In the genomic region with DNA sequence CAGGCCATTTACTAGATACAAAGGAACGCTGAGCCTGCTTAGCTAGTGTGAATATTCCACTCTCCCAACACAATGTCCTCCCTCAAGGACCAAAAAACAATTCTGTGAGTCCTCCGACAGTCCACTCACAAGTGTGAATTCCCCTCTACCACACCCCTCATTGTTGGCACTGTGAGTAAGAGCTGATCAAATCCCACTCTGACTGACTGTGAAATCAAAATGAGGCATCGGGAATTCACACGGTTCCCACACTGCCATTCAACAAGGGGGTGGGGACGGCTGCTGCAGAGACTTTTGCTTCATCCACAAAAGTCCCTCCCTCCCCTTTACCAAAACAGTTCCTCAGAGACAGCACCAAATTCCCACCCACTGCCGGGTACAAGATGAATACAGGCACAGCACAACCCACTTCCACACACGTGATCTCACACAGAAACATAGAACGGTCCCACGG, we compare ENCODE assay signal across 8 mouse cellular contexts. TPM values are rescaled to one million over a fixed set of nuclear protein-coding genes. Genes with fewer than 3 reads are reported as not detected.
A peak's percentile ranks its signal among the peaks of the same experiment; 100 is the strongest.
DNase-seq lines count a peak whose midpoint lies in the region; ATAC-seq lines count a peak whose summit lies in the region.

No protein-coding gene starts in this region.

- H3K27ac ChIP-seq in hindbrain, embryonic 12.5 days = no peak overlapping the region
- no peak overlapping the region for H3K27ac ChIP-seq in neural tube, embryonic 12.5 days

- H3K9ac ChIP-seq in hindbrain, embryonic 12.5 days = peak overlapping the region; percentile 39
- H3K9ac ChIP-seq in neural tube, embryonic 12.5 days = no peak overlapping the region

- H3K4me2 ChIP-seq in hindbrain, embryonic 12.5 days (replicated peaks) = 0 out of 2 replicates have a peak overlapping the region, but pooled peaks have one; percentile 2
- H3K4me2 ChIP-seq in neural tube, embryonic 12.5 days (replicated peaks) = peak overlapping the region; percentile 32; the same call in 1 of the 2 replicates

- ATAC-seq in hindbrain, embryonic 12.5 days (ENCODE audit: low FRiP score) = no peak
- no peak for ATAC-seq in neural tube, embryonic 12.5 days (ENCODE audit: low FRiP score, low read depth)

- DNase-seq in layer of hippocampus, postnatal 36 days = peak; percentile 18 to 24
- no peak for DNase-seq in layer of hippocampus, adult 9-10 months (ENCODE audit: low spot score)
- DNase-seq in adipocyte (ENCODE audit: low spot score) = peak; percentile 47
- DNase-seq in kidney, adult 18-20 months = no peak
- no peak for DNase-seq in kidney, postnatal 25 days
- no peak for DNase-seq in thymus, postnatal 36 days

- H3K27me3 ChIP-seq in hindbrain, embryonic 12.5 days = no peaks in the 10 kb centered on the region
- peaks cover 3% of the 10 kb centered on the region; the same call in 1 of the 2 replicates for H3K27me3 ChIP-seq in neural tube, embryonic 12.5 days (replicated peaks)

- peaks cover 20% of the 10 kb centered on the region for H3K4me1 ChIP-seq in hindbrain, embryonic 12.5 days
- peaks cover 12% of the 10 kb centered on the region for H3K4me1 ChIP-seq in neural tube, embryonic 12.5 days

- no peak overlapping the region for H3K4me3 ChIP-seq in hindbrain, embryonic 12.5 days
- no peak overlapping the region for H3K4me3 ChIP-seq in neural tube, embryonic 12.5 days

- H3K36me3 ChIP-seq in hindbrain, embryonic 12.5 days = no peaks in the 10 kb centered on the region
- H3K36me3 ChIP-seq in neural tube, embryonic 12.5 days = no peaks in the 10 kb centered on the region

- 28% methylated on average over 9 of the region's 9 CpGs for WGBS in hindbrain, embryonic 12.5 days
- 22% methylated on average over 9 of the region's 9 CpGs for WGBS in neural tube, embryonic 12.5 days

- H3K9me3 ChIP-seq in hindbrain, embryonic 12.5 days (replicated peaks) = no peaks in the 10 kb centered on the region
- no peaks in the 10 kb centered on the region for H3K9me3 ChIP-seq in neural tube, embryonic 12.5 days

RNA-seq across cellular contexts. Expression of a gene that starts 8.7 kb away (rescaled TPM):
- 10 to 100 TPM; 34.2 to 36.6 TPM for total RNA-seq in layer of hippocampus, postnatal 36 days (2021)
- polyA plus RNA-seq in hindbrain, embryonic 12.5 days (2016; fragmentation: Nextera tagmentation; extraction: Ambion mirVana) = 19.0 and 20.8 TPM in 2 replicates
- 16.3 and 16.9 TPM in 2 replicates for polyA plus RNA-seq in neural tube, embryonic 12.5 days (2016; fragmentation: Nextera tagmentation; extraction: Ambion mirVana)

RNA-seq across cellular contexts. Expression of a gene that starts 51.8 kb away (rescaled TPM):
- 1 to 10 TPM; 3.4 to 4.6 TPM for total RNA-seq in layer of hippocampus, postnatal 36 days (2021)
- polyA plus RNA-seq in hindbrain, embryonic 12.5 days (2016; fragmentation: Nextera tagmentation; extraction: Ambion mirVana) = 67.5 and 68.6 TPM in 2 replicates
- polyA plus RNA-seq in neural tube, embryonic 12.5 days (2016; fragmentation: Nextera tagmentation; extraction: Ambion mirVana) = 76.7 and 80.3 TPM in 2 replicates

Comparison
In these comparisons a context has a peak if more than half of its experiments do, and no peak if none do; other contexts are left out.
1. DNase-seq: peak in layer of hippocampus, postnatal 36 days (2 of 2) and adipocyte (single experiment); none in layer of hippocampus, adult 9-10 months (single experiment), kidney, adult 18-20 months (single experiment), kidney, postnatal 25 days (0 of 2) and thymus, postnatal 36 days (0 of 2).